Mouse (Mus musculus): ENCODE measurements around the gene Crls1.
A peak's percentile ranks its signal among the peaks of the same experiment; 100 is the strongest.

Crls1 gene

DNA sequence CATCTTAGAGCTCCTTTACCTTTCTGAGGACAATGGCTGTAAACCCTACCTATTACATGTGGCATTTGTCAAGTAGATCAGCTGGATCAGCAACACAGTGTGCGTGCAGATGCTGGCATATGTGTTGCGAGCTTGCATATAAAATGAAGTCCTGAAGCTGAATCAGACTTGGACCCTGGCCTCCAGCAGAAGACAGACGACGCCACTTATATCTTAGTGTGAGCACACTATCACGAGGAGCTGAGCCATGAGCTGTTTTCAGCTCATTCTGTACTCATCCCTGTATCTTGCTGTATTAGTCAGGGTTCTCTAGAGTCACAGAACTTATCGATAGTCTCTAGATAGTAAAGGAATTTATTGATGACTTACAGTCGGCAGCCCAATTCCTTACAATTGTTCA, 38.8 kb downstream of the Crls1 start:
- no peak for DNase-seq

- DNase-seq, result no peak
Observed at GRCm38 (mm10) chr2:132893826-132894225, 47.4 kb downstream of the Crls1 start.

DNA sequence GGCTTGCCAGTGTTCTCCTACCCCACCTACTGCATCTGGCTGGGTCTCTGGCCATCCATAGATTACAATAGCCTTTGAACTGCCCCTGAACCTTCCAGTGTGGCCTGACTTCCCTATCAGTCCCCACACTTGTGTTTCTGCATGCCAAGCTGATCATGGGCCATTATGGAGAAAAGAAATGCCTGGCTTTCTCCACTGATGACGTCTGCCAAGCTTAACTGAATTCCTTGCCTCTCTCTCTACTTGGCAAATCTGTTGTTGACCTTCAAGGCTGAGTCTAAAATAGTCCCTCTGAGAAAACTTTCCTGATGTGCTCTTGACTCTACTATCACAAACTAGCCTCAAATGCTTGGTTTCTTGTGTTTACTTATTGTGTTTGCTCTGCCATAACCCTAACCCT, 51.7 kb downstream of the Crls1 start:
- DNase-seq, result no peak

DNA sequence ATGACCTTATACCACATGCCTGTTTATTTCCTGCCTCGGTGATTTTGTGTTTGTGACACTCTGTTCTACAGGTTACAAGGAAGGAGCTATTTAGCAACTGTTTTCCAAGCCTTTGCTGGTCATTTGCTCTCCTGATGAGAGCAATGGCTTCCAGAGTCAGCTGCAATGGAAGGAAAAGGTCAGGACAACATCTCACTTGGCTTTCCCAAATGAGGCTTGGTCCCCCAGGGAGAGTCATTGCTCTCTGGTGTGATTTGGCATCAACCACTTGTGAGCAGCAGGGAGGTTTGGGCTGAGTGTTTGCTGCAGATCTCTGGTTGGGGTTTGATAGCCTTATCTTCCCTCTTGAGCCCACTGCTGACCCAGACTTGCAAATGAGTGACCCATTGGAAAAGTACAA, 54.1 kb downstream of the Crls1 start:
- no peak for DNase-seq

DNA sequence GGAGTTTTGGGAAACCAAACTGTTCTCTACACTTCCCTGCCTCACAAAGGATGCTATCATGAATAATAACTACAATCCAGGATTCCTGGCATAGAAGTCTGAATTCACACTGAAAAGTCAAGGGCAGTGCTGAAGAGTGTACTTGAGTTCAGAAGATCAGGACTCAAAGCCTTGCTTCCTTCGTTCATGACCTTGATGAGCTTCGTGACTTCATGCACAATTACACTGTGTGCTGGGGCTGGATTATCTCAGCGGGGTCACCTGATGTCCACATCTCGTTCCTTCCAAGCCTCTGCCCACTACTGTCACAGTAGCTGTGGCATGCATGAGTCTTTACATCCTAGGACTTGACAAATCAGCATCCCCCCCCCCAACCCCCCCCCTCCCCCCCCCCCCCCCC, 55.2 kb downstream of the Crls1 start:
- DNase-seq, result no peak

DNA sequence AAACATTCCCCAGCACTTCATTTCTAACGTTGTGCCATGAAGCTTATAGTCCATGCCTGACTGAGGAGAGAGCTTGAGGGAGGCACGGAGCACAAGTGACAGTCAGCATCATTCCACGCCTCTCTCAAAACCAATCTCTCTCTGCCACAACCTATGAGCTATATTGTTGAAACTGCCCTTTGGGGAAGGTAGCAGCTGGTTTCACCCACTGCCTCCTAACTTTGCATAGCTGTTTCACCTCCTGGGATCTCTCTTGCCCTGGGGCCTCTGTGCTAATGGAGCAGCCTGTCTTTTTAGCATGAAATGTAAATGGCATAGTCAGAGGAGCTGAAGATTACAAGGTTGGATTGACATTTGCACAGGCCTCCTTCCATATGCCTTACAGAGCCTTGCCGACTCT, 55.6 kb downstream of the Crls1 start:
- no peak for DNase-seq

GRCm38 (mm10) chr2:132903498-132903897, 57.0 kb downstream of the Crls1 start:
- peak; percentile 65 for DNase-seq

GRCm38 (mm10) chr2:132904961-132905360, 58.5 kb downstream of the Crls1 start:
- no peak for DNase-seq

GRCm38 (mm10) chr2:132906763-132907162, 60.3 kb downstream of the Crls1 start:
- peak; percentile 41 for DNase-seq

GRCm38 (mm10) chr2:132914785-132915184, 68.3 kb downstream of the Crls1 start:
- DNase-seq, result no peak

Data from kidney, postnatal 14 days (tissue).